Mouse (Mus musculus) kidney, adult 2 months (tissue): ENCODE measurements around the gene Slc25a17.

Experiments
- CTCF ChIP-seq: fragments of 200-500 bp; conservative IDR thresholded peaks from 2 replicates; pipeline ENCODE4 v1.5.1; 2011; ENCODE audit warnings: low read depth, mild to moderate bottlenecking, control low read depth, low read length, moderate library complexity, mixed read lengths; ENCODE audit not compliant: insufficient read depth, insufficient read length
- POLR2A ChIP-seq: fragments of 200-500 bp; IDR thresholded peaks from one replicate; pipeline ENCODE4 v1.6.1; 2011; ENCODE audit warnings: low read depth, low read length, control low read depth

- TF ChIP-seq CTCF (no peak), POLR2A (no peak)
Measured at GRCm38 (mm10) chr15:81290230-81290629, 70.4 kb downstream of the Slc25a17 start.
